Mouse (Mus musculus) embryonic fibroblast, embryonic 13.5 days (primary cell): ENCODE data around the gene Nkd1.

Experiments
- CTCF ChIP-seq: IDR thresholded peaks from 2 replicates; pipeline ENCODE4 v1.5.1; 2011; ENCODE audit warnings: mild to moderate bottlenecking, control low read depth, low read length, moderate library complexity, borderline replicate concordance; ENCODE audit not compliant: insufficient read depth
- POLR2A ChIP-seq: IDR thresholded peaks from 2 replicates; pipeline ENCODE4 v1.6.1; 2011; ENCODE audit warnings: low read depth, mild to moderate bottlenecking, control low read depth, low read length, moderate library complexity

GRCm38 (mm10) chr8:88481290-88481689 lies 39.9 kb upstream of the Nkd1 start:
- TF ChIP-seq POLR2A (no peak), CTCF (no peak)
